Mouse (Mus musculus): Measurements from ENCODE around the gene Wnt7b. TPM values are rescaled to one million over a fixed set of nuclear protein-coding genes. Genes with fewer than 3 reads are reported as not detected.

Gene Wnt7b
- polyA plus RNA-seq, 1 experiment from 2014 or later, result 85.1 TPM

DNA sequence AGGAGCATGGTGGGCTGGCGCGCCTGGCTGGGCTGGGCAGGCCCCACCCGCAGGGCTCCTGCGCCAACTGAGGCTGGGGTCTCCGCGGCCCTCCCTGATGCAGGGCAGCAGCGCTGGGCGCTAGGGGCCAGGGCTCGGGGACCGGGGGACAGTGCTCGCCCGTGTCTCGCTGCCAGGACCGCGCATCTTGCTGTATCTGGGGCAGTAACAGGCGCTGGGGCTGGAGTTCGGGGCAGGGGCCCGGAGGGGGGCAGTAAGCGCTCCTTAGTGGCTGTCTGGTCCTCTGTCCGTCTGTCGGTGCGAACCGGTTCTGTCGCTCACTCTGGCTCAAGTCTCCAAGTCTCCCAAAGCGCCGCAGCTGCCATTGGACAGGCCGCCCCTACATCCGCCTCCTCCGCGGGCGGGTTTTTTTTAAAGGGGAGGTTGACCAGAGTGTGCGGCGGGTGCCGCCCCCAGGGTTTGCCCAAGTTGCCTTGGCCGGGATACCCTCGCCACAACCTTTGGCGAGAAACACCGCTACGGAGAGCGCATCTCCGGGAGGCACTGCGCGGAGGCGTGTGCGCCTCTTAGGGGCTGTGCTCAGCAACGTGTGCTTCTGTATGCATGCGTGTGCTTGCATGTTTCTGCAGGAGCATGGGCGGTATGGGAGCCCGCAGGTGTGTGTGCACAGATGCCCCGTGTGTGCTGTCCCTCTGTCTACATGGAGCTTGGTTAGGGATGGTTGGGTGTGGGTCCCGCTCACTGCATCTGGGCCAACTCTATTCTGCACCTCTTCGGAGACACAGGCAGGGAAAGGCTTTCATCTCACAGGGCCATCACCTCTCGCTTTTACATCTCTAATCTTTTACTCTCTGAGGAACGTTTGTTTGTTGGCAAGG lies 4.5 kb downstream of the Wnt7b start:
- peak overlapping the region; percentile 72 for H3K27ac ChIP-seq (ENCODE audit: low read depth, low read length)
- peak overlapping the region; percentile 91 for H3K4me2 ChIP-seq (ENCODE audit: low read depth)
- H3K36me3 ChIP-seq (ENCODE audit: control insufficient read depth, insufficient read depth, low read length), result no peaks in the 10 kb centered on the region
- ATAC-seq (ENCODE audit: insufficient read depth, low FRiP score, low TSS enrichment) (no peak), DNase-seq (ENCODE audit: low spot score) (peak; percentile 62)
- WGBS, result under 1% methylated on average over 54 of the region's 54 CpGs
- peak overlapping the region; percentile 69 for H3K4me3 ChIP-seq (ENCODE audit: low read depth, low read length)
- peak overlapping the region; percentile 69 for H3K9ac ChIP-seq (ENCODE audit: low read length)
- peaks cover 77% of the 10 kb centered on the region for H3K27me3 ChIP-seq (ENCODE audit: control insufficient read depth, insufficient read depth, low read length)
- no peaks in the 10 kb centered on the region for H3K9me3 ChIP-seq (ENCODE audit: control insufficient read depth, low read length)
- peaks cover 44% of the 10 kb centered on the region for H3K4me1 ChIP-seq (ENCODE audit: control insufficient read depth, insufficient read depth, low read length)

DNA sequence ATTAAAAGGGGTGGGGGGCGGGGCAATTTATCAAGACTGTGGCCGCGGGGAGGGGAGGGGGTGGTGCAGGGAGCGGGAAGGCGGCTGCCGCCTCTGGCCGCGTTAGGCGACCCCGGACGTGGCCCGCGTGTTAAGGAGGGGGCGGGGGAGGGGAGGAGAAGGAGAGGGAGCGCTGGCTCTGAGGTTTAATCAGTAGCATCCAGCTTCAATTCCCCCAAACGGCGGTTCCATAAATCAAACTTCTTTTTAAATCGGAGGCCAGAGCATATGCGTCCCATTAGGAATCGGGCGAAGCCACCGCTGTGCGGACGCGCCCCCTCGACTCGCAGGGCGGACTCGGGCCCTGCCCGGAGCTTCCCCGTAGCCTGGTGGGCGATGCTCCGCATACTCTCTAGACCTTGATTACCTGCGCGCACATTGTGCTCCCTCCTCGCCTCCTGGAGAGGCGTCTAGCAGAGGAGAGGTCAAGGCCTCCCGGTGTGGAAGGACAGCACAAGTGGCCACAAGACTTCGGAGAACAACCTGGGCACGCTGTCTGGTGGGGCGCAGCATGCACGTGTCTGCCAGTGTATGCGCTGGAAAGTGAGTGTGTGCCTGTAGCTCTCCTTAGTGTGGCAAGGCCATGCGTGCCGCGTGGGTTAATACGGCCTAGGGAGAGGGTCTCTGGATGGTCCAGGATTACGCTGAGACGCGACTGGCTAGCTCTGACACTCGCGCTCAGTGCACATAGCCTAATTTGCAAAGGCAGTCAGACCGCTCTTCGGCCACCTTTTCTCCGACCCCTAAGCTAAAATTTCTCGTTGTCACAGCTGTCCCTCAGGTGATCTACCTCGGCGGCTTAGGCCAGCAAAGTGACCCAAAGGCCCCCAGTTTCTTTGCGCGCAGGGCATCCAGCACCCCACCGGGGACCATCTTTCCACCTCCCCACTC lies 5.5 kb downstream of the Wnt7b start:
- peak overlapping the region; percentile 69 for H3K4me3 ChIP-seq (ENCODE audit: low read depth, low read length)
- H3K27me3 ChIP-seq (ENCODE audit: control insufficient read depth, insufficient read depth, low read length), result peaks cover 67% of the 10 kb centered on the region
- H3K27ac ChIP-seq (ENCODE audit: low read depth, low read length), result peak overlapping the region; percentile 72
- 2% methylated on average over 57 of the region's 61 CpGs for WGBS
- H3K4me2 ChIP-seq (ENCODE audit: low read depth), result peak overlapping the region; percentile 91
- H3K9me3 ChIP-seq (ENCODE audit: control insufficient read depth, low read length), result no peaks in the 10 kb centered on the region
- peak; percentile 43; the same call in 1 of the 2 replicates for ATAC-seq (ENCODE audit: insufficient read depth, low FRiP score, low TSS enrichment)
- peak; percentile 81 for DNase-seq (ENCODE audit: low spot score)
- H3K4me1 ChIP-seq (ENCODE audit: control insufficient read depth, insufficient read depth, low read length), result peaks cover 42% of the 10 kb centered on the region
- H3K9ac ChIP-seq (ENCODE audit: low read length), result peak overlapping the region; percentile 69
- H3K36me3 ChIP-seq (ENCODE audit: control insufficient read depth, insufficient read depth, low read length), result no peaks in the 10 kb centered on the region

DNA sequence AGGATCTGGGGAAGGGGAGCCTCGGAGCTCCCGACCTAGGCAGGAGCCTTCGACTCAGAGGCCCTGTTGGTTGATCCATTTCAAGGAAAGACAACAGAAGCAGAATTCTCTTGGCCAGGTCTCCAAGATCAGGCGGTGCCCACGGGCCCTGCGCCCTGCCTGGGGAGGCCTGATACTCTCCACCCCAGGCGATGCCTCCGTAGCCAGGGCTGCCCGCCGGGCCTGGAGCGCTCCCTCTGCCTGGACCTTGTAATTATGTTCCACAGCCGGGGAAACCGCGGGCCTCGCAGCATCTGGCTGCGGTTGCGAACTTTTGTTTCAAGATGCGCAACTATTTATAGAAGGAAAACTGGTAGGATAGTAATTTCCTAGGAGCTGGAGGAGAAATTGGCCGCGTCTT lies 6.2 kb downstream of the Wnt7b start:
- Histone ChIP-seq H3K36me3 (ENCODE audit: control insufficient read depth, insufficient read depth, low read length) (no peaks in the 10 kb centered on the region), H3K4me2 (ENCODE audit: low read depth) (peak overlapping the region; percentile 91), H3K27ac (ENCODE audit: low read depth, low read length) (peak overlapping the region; percentile 3; the same call in 1 of the 2 replicates), H3K27me3 (ENCODE audit: control insufficient read depth, insufficient read depth, low read length) (peaks cover 60% of the 10 kb centered on the region), H3K4me1 (ENCODE audit: control insufficient read depth, insufficient read depth, low read length) (peaks cover 40% of the 10 kb centered on the region), H3K9me3 (ENCODE audit: control insufficient read depth, low read length) (no peaks in the 10 kb centered on the region), H3K4me3 (ENCODE audit: low read depth, low read length) (peak overlapping the region; percentile 69), H3K9ac (ENCODE audit: low read length) (peak overlapping the region; percentile 20)
- 2% methylated on average over 20 of the region's 20 CpGs for WGBS
- ATAC-seq (ENCODE audit: insufficient read depth, low FRiP score, low TSS enrichment) (no peak), DNase-seq (ENCODE audit: low spot score) (peak; percentile 48)

GRCm38 (mm10) chr15:85574558-85574957 lies 7.7 kb downstream of the Wnt7b start:
- Histone ChIP-seq H3K4me2 (ENCODE audit: low read depth) (peak overlapping the region; percentile 4; the same call in 1 of the 2 replicates), H3K4me3 (ENCODE audit: low read depth, low read length) (no peak overlapping the region), H3K27me3 (ENCODE audit: control insufficient read depth, insufficient read depth, low read length) (peaks cover 45% of the 10 kb centered on the region), H3K9ac (ENCODE audit: low read length) (no peak overlapping the region), H3K27ac (ENCODE audit: low read depth, low read length) (no peak overlapping the region), H3K36me3 (ENCODE audit: control insufficient read depth, insufficient read depth, low read length) (no peaks in the 10 kb centered on the region), H3K4me1 (ENCODE audit: control insufficient read depth, insufficient read depth, low read length) (peaks cover 36% of the 10 kb centered on the region), H3K9me3 (ENCODE audit: control insufficient read depth, low read length) (no peaks in the 10 kb centered on the region)
- no peak for DNase-seq (ENCODE audit: low spot score)
- whole genome bisulfite sequencing, result 86% methylated on average over 8 of the region's 8 CpGs
- ATAC-seq (ENCODE audit: insufficient read depth, low FRiP score, low TSS enrichment), result no peak

DNA sequence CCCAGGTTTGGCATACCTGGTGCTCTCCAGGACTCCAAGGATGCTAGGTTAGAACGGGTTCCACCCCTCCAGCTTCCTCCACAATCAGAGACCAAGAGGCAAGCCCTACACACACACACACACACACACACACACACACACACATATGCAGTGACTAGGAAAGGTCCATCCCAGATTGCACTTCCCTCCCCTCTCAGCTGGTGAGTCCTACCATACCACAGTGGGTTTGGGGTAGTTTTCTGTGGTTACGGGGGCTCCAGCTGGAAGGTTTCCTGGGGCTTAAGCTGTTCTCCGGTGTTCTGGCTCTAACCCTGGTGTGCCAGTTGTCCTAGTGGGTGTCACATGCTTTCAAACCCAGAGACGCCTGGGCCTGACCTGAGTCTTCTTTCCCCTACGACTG lies 8.2 kb downstream of the Wnt7b start:
- Histone ChIP-seq H3K4me1 (ENCODE audit: control insufficient read depth, insufficient read depth, low read length) (peaks cover 36% of the 10 kb centered on the region), H3K9me3 (ENCODE audit: control insufficient read depth, low read length) (no peaks in the 10 kb centered on the region), H3K27me3 (ENCODE audit: control insufficient read depth, insufficient read depth, low read length) (peaks cover 40% of the 10 kb centered on the region), H3K27ac (ENCODE audit: low read depth, low read length) (no peak overlapping the region), H3K36me3 (ENCODE audit: control insufficient read depth, insufficient read depth, low read length) (no peaks in the 10 kb centered on the region), H3K4me2 (ENCODE audit: low read depth) (no peak overlapping the region), H3K4me3 (ENCODE audit: low read depth, low read length) (no peak overlapping the region), H3K9ac (ENCODE audit: low read length) (no peak overlapping the region)
- whole genome bisulfite sequencing, result 79% methylated on average over 5 of the region's 5 CpGs
- ATAC-seq (ENCODE audit: insufficient read depth, low FRiP score, low TSS enrichment), result no peak
- DNase-seq (ENCODE audit: low spot score), result no peak

- Histone ChIP-seq H3K4me1 (ENCODE audit: control insufficient read depth, insufficient read depth, low read length) (peaks cover 35% of the 10 kb centered on the region), H3K9ac (ENCODE audit: low read length) (no peak overlapping the region), H3K27me3 (ENCODE audit: control insufficient read depth, insufficient read depth, low read length) (peaks cover 27% of the 10 kb centered on the region), H3K36me3 (ENCODE audit: control insufficient read depth, insufficient read depth, low read length) (no peaks in the 10 kb centered on the region), H3K27ac (ENCODE audit: low read depth, low read length) (no peak overlapping the region), H3K4me3 (ENCODE audit: low read depth, low read length) (no peak overlapping the region), H3K9me3 (ENCODE audit: control insufficient read depth, low read length) (no peaks in the 10 kb centered on the region), H3K4me2 (ENCODE audit: low read depth) (no peak overlapping the region)
- ATAC-seq (ENCODE audit: insufficient read depth, low FRiP score, low TSS enrichment) (no peak), DNase-seq (ENCODE audit: low spot score) (peak; percentile 47)
- 15% methylated on average over 8 of the region's 8 CpGs for WGBS
Measured at GRCm38 (mm10) chr15:85572619-85573254, 9.5 kb downstream of the Wnt7b start.

DNA sequence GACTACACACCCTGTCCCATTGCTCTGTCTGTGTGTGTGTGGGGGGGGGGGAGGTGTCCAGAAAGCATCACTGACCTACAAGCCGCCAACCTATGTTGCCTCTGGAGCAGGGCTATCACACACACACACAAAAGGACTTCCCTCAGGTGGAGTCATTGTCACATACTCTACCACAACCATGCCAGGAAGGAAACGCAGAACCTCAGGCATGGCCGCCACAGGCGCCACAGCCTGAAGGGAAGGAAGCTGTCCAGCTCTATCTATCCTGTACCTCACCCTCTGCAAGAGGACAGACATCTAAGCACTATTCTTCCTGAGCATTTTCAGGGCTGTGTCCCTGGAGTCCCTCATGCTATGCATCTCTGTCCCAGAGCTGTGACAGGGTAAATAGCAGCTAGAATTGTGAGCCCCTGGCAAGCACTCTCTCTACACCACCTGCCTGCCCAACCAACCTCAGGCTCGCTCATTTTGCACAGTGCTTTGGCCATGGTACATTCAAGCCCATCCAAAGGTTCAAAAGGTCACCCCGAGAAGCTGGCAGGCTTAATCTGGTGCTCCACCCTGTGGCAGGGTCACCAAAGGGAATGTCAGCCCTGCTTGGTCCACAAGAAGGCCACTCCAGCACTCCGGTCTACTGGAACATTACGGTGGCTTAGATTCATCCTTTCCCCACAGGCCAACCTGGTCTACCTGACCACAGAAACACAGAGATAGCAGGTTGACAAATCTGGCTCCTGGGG lies 12.1 kb downstream of the Wnt7b start:
- ATAC-seq (ENCODE audit: insufficient read depth, low FRiP score, low TSS enrichment), result no peak
- Histone ChIP-seq H3K9ac (ENCODE audit: low read length) (no peak overlapping the region), H3K4me2 (ENCODE audit: low read depth) (no peak overlapping the region), H3K9me3 (ENCODE audit: control insufficient read depth, low read length) (no peaks in the 10 kb centered on the region), H3K36me3 (ENCODE audit: control insufficient read depth, insufficient read depth, low read length) (no peaks in the 10 kb centered on the region; the same call in 1 of the 2 replicates), H3K27ac (ENCODE audit: low read depth, low read length) (no peak overlapping the region), H3K27me3 (ENCODE audit: control insufficient read depth, insufficient read depth, low read length) (peaks cover 5% of the 10 kb centered on the region), H3K4me3 (ENCODE audit: low read depth, low read length) (no peak overlapping the region), H3K4me1 (ENCODE audit: control insufficient read depth, insufficient read depth, low read length) (peaks cover 21% of the 10 kb centered on the region)
- no peak for DNase-seq (ENCODE audit: low spot score)
- WGBS, result 78% methylated on average over 8 of the region's 8 CpGs

Measured in neural tube, embryonic 11.5 days (tissue).